Mouse (Mus musculus): Measurements from ENCODE around the gene Gm10058. TPM values are rescaled to one million over a fixed set of nuclear protein-coding genes. Genes with fewer than 3 reads are reported as not detected.
"Not testable (repeated sequence)": the region's sequence is repeated elsewhere in the genome, so short reads cannot be mapped to it uniquely, and the experiment has no call there.

Gene Gm10058
- polyA plus RNA-seq (2015; fragmentation: Nextera tagmentation; extraction: Ambion mirVana), result not detected in 2 replicates

DNA sequence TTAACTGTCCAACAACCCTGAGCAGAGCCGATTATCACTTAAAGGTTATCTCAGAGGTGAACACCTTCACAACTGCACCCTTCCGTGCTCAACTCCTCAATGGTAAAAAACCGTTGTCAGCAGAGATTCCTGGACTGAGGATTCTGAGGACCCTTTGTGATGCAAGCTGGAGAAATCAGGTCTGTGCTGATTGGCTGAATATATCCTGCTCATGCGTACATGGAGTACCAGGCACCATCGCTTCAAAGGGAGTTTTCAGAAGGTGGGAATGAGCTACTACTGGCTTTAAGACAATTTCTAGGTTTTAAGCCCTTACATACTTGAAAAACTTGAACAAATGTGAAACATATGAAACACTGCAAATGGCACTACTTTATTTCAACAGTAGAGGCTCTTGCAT lies at the start of gene Gm10058:
TSS of gene Gm10058 (minus strand) at position 101 of the 400 bp plus-strand sequence.
- H3K4me2 ChIP-seq (replicated peaks); H3K27me3 ChIP-seq; H3K27ac ChIP-seq; ATAC-seq; H3K4me1 ChIP-seq (replicated peaks); H3K36me3 ChIP-seq; H3K9me3 ChIP-seq; H3K4me3 ChIP-seq (replicated peaks); H3K9ac ChIP-seq (replicated peaks): not testable (repeated sequence)
- WGBS, result no CpG with 5 or more reads among the region's 5 CpGs

Data from midbrain, embryonic 13.5 days (tissue).